Mouse (Mus musculus): ENCODE measurements around the gene Txndc5. TPM values are rescaled to one million over a fixed set of nuclear protein-coding genes. Genes with fewer than 3 reads are reported as not detected.

The Txndc5 gene
- polyA plus RNA-seq, 1 experiment: 59.6 TPM

DNA sequence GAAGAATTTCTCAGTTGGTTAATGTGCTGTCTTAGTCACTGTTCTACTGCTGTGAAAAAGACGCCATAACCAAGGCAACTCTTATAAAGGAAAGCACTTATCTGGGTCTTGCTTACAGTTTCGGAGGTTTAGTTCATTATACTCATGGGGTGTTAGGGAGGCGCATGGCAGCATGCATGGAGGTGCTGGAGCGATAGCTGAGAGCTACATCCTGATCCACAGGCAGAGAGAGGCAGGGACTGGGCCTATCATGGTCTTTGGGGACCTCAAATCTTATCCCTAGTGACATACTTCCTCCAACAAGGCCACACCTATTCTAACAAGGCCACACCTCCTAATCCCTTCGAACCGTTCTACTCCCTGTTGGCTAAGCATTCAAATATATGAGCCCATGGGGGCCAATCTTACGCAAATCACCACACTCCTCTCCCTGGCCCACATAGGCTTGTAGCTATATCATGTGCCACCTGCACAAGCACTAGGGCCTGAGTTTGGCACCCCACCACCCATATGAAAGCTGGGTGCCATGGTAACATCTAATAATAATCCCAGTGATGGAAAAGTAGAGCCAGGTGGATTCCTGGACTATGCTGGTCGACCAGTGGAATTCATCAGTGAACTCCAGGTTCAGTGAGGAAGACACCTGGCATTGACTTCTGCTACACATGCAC lies 15.0 kb upstream of the Txndc5 start:
- TF ChIP-seq CTCF (IDR thresholded peaks at IDR 0.05; ENCODE audit: borderline replicate concordance, extremely low read depth, insufficient read depth, insufficient read length): no peak
- TF ChIP-seq POLR2A (IDR thresholded peaks at IDR 0.05; ENCODE audit: borderline replicate concordance, extremely low read depth, insufficient read depth, insufficient read length, poor library complexity, severe bottlenecking): no peak
- DNase-seq (ENCODE audit: low read depth): peak; percentile 21

DNA sequence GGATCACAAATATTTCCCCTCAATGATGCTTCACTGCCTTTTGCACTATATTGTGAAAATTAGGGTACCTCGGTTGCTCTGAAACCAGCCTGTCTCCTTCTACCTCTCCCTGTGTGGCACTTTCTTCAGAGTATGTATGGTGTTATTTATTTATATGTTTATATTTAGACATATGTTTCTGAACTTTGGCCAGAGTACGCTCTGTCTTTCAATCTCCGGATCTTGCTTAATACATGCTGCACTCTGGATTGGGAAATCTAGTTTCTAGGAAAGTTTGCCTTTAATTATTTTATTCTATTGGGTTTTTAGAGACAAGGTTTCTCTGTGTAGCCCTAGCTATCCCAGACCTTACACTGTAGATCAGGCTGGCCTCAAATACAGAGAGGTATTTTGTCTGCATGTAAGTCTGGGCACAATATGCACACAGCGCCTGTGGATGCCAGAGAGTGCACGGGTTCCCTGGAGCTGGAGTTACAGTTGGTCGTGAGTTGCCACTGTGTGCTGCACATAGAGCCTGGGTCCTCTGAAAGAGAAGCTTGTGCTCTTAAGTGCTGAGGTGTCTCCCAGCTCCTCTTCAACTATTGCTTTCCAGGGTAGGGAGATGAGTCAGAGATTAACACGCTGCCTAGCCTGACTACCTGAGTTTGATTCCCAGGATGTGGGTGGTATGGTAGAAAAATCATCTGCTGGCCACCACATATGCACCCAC lies 10.7 kb upstream of the Txndc5 start:
- TF ChIP-seq CTCF (IDR thresholded peaks at IDR 0.05; ENCODE audit: borderline replicate concordance, extremely low read depth, insufficient read depth, insufficient read length) (no peak), POLR2A (IDR thresholded peaks at IDR 0.05; ENCODE audit: borderline replicate concordance, extremely low read depth, insufficient read depth, insufficient read length, poor library complexity, severe bottlenecking) (no peak)

DNA sequence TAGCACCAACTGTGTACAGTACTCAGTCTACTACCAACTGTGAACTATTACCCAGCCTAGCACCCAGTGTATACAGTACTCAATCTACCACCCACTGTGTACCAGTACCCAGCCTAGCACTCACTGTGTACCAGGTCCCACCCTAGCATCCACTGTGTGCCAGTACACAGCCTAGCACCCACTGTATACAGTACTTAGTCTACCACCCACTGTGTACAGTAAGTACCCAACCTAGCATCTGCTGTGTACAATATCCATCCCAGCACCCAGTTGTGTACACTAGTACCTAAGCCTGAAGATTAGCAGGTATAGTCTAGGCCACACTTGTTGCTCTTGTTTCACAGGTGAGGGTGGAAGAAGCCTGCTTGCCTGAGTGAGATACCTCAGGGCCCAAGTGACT lies 8.9 kb upstream of the Txndc5 start:
- DNase-seq (ENCODE audit: low read depth): no peak
- TF ChIP-seq CTCF (IDR thresholded peaks at IDR 0.05; ENCODE audit: borderline replicate concordance, extremely low read depth, insufficient read depth, insufficient read length) (no peak), POLR2A (IDR thresholded peaks at IDR 0.05; ENCODE audit: borderline replicate concordance, extremely low read depth, insufficient read depth, insufficient read length, poor library complexity, severe bottlenecking) (no peak)

More for the DNA sequence above, 10.7 kb upstream of the Txndc5 start:
- no peak for DNase-seq (ENCODE audit: low read depth)

DNA sequence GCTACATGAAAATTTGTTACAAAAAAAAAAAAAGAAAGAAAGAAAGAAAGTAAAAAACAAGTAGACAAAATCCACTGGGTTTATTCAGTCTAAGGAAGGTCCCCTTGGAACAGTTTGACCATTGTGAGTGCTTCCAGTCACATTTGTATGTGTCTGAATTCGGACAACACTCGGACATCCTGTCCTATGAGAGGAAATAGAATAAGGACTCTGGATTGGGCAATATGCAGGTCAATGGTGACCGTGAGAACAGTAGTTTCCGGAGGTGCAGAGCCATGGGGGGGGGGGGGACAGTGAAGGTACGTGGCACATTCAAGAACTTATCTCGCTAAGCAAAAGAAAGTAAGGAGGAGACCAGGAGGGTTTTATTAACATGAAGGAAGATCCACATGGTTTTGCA lies 6.1 kb upstream of the Txndc5 start:
- TF ChIP-seq CTCF (IDR thresholded peaks at IDR 0.05; ENCODE audit: borderline replicate concordance, extremely low read depth, insufficient read depth, insufficient read length): no peak
- TF ChIP-seq POLR2A (IDR thresholded peaks at IDR 0.05; ENCODE audit: borderline replicate concordance, extremely low read depth, insufficient read depth, insufficient read length, poor library complexity, severe bottlenecking): no peak
- no peak for DNase-seq (ENCODE audit: low read depth)

DNA sequence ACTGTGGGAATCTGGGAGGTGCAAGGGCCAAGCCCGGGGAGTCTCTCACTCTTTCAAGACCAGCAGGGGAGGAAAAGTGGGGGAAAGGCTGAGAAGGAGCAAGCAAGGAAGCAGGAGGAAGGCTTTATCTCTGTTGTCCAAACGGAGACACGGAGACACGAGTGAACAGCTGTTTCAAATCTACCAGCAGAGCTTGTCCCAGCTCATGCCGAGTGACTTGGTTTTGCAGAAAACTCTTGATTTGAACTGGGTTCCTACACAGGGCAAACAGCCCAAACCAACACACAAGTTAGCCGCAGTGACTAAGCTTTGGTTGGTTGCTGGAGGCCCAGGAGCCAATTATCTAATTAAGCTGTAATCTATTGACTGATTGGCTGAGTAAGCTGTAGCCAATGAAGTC lies 5.4 kb upstream of the Txndc5 start:
- TF ChIP-seq POLR2A (IDR thresholded peaks at IDR 0.05; ENCODE audit: borderline replicate concordance, extremely low read depth, insufficient read depth, insufficient read length, poor library complexity, severe bottlenecking) (no peak), CTCF (IDR thresholded peaks at IDR 0.05; ENCODE audit: borderline replicate concordance, extremely low read depth, insufficient read depth, insufficient read length) (no peak)
- DNase-seq (ENCODE audit: low read depth): no peak

DNA sequence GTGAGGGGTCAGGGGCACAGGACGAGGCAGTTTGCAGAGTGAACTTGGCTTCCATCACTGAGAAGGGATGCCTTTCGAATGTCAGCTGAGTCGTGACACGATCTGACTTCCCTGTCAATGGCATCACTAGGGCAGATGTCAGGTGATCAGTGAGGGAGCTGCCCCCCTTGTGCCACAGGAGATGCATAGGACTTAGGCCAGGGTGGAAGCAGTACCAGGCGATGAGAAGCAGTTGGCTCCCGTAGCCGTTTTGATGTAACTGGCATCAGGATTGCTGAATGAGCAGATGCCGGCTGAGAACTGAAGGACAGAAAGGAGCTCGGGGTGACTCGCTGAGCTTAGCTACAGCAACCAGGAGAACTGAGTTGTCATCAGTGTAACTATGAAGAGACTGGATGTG lies 4.8 kb upstream of the Txndc5 start:
- no peak for DNase-seq (ENCODE audit: low read depth)
- no peak for TF ChIP-seq POLR2A (IDR thresholded peaks at IDR 0.05; ENCODE audit: borderline replicate concordance, extremely low read depth, insufficient read depth, insufficient read length, poor library complexity, severe bottlenecking)
- no peak for TF ChIP-seq CTCF (IDR thresholded peaks at IDR 0.05; ENCODE audit: borderline replicate concordance, extremely low read depth, insufficient read depth, insufficient read length)

DNA sequence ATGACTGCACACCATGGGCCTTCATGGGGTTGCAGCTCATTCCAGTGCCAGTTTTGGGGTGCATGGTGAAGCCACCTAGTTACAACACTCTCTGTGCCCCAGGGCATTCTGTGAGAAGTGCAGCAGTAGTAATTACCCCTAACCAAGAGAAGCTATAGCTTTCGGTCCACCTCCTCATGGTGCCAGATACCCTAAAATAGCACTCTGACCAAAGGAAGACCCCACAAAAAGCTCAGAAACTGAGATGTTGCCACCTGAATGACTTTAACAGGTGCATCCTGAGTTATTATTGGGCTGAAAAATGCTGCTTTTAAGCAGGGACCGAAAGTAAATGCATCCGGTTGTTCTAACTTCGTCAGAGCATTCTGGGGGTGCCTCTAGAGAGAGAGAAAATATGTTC lies 2.9 kb upstream of the Txndc5 start:
- TF ChIP-seq POLR2A (IDR thresholded peaks at IDR 0.05; ENCODE audit: borderline replicate concordance, extremely low read depth, insufficient read depth, insufficient read length, poor library complexity, severe bottlenecking) (no peak), CTCF (IDR thresholded peaks at IDR 0.05; ENCODE audit: borderline replicate concordance, extremely low read depth, insufficient read depth, insufficient read length) (no peak)
- DNase-seq (ENCODE audit: low read depth): no peak

DNA sequence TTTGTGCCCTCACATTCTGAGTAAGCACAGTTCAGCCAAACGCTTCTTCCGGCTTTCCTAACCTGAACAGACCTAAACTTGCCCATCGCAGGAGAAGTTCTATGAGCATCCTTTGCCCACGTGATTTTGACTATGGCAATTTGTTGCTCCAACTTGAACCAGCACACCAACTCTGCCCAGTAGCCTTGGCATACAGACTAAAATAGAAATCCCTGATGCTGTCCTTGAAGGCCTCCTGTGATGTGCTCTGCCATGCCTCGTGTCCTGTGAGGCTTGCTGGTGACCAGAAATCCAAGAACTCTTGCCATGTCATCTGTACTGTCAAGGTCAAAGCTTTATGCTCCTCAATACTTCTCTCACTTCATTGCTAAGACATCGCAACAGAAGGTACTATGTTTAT lies 952 bp upstream of the Txndc5 start:
- TF ChIP-seq POLR2A (IDR thresholded peaks at IDR 0.05; ENCODE audit: borderline replicate concordance, extremely low read depth, insufficient read depth, insufficient read length, poor library complexity, severe bottlenecking) (no peak), CTCF (IDR thresholded peaks at IDR 0.05; ENCODE audit: borderline replicate concordance, extremely low read depth, insufficient read depth, insufficient read length) (no peak)
- DNase-seq (ENCODE audit: low read depth): no peak

DNA sequence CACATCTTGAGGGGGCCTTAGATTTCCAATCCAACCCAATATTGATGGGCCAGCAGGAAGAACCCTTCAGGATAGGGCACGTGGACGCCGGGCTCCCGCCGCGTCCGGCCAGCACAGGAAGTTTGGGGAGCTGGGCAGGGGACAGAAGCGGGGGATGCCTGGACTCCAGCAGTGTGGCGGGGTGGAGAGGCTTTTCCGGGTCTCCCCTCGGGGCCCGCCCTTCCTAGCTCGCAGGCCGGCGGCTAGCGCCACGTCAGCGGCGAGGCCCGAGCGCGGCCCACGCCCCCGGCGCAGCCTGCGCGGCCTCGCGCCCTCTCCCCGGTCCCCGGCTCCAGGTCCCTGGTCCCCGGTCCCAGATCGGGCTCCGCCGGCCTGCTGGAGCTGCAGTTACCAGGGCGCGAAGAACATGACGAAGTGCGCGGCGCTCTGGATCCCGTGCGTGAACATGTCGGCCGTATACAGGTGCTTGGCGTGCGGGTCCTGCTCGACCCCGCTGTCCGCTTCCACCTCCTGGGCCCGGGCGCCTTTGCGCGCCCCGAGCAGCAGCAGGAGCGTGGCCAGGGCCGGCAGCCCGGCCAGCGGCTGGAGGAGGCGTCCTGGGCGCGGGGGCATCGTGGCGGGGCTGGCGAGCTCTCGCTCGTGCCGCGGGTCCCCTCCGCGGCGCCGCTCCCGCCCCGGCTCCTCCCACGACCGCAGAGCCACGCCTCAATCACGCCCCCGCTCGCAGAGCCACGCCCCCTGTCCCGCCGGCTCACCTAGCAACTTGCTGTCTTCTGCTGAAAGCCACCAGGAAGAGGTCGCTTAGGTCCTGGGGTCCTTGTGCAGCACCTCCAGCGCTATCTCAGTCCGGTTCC lies 600 bp downstream of the Txndc5 start:
- TF ChIP-seq POLR2A (IDR thresholded peaks at IDR 0.05; ENCODE audit: borderline replicate concordance, extremely low read depth, insufficient read depth, insufficient read length, poor library complexity, severe bottlenecking) (peak; percentile 88), CTCF (IDR thresholded peaks at IDR 0.05; ENCODE audit: borderline replicate concordance, extremely low read depth, insufficient read depth, insufficient read length) (no peak)
- peak; percentile 90 for DNase-seq (ENCODE audit: low read depth)

DNA sequence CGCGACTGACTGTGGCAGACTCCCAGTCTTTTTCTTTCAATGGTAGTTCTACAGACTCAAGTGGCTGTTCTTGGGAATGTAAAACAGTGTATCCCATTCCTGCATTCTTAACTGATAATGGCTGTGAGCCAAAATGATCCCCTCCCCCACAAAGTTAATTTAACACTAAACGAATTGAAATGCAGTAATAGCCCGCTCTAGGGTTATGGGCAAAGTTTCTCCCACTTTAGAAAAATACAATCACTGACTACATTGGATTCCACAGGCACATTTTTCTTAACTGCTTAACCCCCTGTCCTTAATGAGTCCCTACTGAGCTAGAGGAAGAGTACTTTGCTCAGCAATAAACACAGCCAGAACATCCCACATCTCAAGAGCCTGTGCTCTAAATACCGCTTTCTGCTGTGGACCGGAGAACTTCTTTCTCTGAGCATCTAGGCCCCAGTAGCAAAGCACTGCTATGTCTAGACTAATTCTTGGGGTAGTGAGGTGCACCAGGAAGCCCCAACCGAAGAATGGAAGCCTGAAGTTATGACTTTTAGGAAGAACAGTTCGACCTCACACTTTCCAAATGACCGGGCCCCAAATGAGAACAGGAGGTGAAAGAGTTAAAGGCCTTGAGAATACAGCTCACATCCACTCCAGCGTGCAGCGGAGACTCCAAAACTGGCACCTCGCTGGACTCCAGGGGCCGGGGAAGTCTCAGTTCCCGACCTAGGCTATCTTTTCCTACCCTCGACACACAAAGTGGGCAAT lies 1.4 kb downstream of the Txndc5 start:
- peak; percentile 51 for DNase-seq (ENCODE audit: low read depth)
- TF ChIP-seq POLR2A (IDR thresholded peaks at IDR 0.05; ENCODE audit: borderline replicate concordance, extremely low read depth, insufficient read depth, insufficient read length, poor library complexity, severe bottlenecking) (no peak), CTCF (IDR thresholded peaks at IDR 0.05; ENCODE audit: borderline replicate concordance, extremely low read depth, insufficient read depth, insufficient read length) (no peak)

DNA sequence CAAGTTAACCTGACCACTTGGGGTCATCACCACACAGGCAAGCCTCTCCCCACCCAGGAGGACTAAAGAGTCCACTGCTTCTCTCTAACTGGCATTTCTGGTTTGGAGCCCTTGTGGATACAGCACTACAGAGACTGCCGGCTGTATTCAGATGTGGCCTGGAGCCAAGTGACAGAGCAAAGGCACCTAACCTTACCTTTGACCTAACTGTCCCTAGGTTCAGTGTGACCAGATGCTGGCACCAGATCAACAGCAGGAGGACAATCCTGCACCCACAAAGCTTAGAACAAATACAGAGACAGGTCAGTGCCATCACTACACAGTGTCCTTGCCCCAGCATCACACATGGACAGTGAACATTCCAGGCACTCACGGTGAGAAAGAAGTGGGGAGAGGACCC lies 2.5 kb downstream of the Txndc5 start:
- DNase-seq (ENCODE audit: low read depth): no peak
- TF ChIP-seq CTCF (IDR thresholded peaks at IDR 0.05; ENCODE audit: borderline replicate concordance, extremely low read depth, insufficient read depth, insufficient read length): no peak
- TF ChIP-seq POLR2A (IDR thresholded peaks at IDR 0.05; ENCODE audit: borderline replicate concordance, extremely low read depth, insufficient read depth, insufficient read length, poor library complexity, severe bottlenecking): no peak

All from brain, embryonic 14.5 days (tissue).